Mouse (Mus musculus) hindlimb bud, embryonic 11.5 days (tissue): ENCODE results near the gene Evl.
"Not testable (repeated sequence)": the region's sequence is repeated elsewhere in the genome, so short reads cannot be mapped to it uniquely, and the experiment has no call there.

Experiments
- DNase-seq: peaks from one replicate; pipeline ENCODE4 v3.0.0-alpha.2; 2012; ENCODE audit warnings: low read depth, low spot score; ENCODE audit errors: extremely low spot score

Evl gene

DNA sequence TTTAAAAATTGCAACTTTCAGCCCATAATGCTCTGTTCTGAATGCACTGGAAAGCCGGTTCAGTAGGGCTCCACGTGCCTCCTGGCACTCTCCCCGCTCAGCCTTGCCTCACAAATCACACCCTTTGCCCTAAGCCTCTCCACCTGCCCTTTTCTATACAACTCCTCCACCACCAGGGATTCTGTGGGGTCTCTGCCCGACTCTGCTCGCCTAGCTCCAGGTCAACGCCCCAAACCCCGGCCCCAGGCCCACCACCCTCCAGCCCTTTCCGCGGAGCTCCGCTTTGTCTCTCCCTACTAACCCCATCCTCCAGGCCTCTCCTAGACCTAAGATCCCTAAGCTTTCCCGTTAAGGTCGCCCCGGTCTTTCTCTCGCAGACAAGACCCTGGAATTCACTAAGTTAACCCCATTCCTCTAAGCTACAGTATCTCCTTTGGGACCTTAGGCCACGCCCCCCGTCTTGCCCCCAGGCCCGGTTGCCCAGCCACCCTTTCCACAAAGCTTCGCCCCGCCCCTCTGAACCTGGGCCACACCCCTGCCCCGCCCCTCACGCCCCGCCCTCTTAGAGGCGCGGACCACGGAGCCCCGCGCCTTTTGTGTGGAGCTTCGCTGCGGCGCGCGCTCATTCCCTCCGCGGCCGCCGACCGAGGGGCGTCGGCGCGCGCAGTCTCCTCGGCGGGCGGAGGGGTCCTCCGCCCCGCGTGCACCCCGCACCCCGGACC, at the start of gene Evl:
Gene Evl, plus strand, starts transcription at position 601 of the 722 bp plus-strand sequence.
- DNase-seq = peak; percentile 68

GRCm38 (mm10) chr12:108505846-108506245, 48.7 kb upstream of the Evl start:
- DNase-seq = no peak

DNA sequence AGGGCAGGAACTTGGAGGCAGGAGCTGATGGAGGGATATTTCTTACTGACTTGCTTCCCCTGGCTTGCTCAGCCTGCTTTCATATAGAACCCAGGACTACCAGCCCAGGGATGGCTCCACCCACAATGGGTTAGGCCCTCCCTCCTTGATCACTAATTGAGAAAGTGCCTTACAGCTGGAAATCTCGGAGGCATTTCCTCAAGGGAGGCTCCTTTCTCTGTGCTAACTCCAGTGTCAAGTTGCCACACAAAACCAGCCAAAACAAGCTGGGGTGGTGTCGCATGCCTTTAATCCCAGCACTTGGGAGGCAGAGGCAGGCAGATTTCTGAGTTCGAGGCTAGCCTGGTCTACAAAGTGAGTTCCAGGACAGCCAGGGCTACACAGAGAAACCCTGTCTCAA, 47.5 kb upstream of the Evl start:
- not testable (repeated sequence) for DNase-seq

GRCm38 (mm10) chr12:108510571-108510970, 43.9 kb upstream of the Evl start:
- DNase-seq = no peak

DNA sequence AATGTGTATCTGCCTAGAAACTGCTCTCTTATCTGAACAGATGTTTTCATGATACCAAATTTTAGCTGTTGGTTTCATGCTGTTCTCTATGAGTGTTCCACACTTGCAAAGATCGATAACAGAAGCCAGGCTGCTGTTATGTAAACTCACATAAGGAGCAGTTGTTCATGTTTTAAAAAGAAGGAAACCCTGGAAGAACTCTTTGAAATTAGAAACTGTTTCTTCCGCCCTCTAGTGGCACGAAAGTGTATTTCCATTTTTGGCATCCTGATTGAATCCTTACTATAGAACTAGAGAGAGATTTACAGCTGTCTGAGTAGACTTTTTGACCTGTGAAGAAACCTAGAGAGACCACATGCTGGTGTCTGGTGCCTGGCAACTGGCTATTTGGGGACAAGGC, 43.5 kb upstream of the Evl start:
- peak; percentile 52 for DNase-seq

DNA sequence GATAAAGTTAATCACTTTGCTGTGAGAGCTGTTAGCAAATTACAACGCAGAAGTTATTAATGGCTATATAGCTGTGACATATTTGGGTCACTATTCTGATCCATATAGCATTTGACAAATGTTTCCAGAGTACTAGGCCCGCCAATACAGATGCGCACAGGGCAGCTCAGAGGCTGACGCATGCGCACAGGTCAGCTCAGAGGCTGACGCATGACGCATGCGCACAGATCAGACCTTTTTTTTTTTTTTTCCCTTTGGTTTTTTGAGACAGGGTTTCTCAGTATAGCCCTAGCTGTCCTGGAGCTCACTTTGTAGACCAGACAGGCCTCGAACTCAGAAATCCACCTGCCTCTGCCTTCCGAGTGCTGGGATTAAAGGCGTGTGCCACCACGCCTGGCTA, 39.1 kb upstream of the Evl start:
- no peak for DNase-seq

DNA sequence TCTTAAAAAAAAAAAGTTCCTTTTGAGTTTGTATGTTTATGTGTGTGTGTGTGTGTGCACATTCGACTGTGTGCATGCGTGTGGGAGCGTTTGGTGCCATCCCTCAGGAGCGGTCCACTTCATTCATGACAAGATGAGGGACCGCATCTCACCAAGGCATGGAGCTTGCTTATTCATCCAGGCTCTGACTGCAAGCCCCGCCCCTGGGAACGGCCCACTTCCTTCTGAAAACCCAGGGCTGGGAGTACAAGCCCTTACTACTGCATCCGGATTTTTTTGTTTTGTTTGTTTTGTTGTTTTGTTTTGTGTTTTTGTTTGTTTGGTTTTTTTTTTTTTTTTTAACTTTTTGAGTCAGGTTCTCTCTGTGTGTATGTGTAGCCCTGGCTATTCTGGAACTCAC, 35.1 kb upstream of the Evl start:
- DNase-seq = no peak

- DNase-seq = no peak
Observed at GRCm38 (mm10) chr12:108529214-108529613, 25.3 kb upstream of the Evl start.

- DNase-seq = no peak
Observed at GRCm38 (mm10) chr12:108534484-108534883, 20.0 kb upstream of the Evl start.

DNA sequence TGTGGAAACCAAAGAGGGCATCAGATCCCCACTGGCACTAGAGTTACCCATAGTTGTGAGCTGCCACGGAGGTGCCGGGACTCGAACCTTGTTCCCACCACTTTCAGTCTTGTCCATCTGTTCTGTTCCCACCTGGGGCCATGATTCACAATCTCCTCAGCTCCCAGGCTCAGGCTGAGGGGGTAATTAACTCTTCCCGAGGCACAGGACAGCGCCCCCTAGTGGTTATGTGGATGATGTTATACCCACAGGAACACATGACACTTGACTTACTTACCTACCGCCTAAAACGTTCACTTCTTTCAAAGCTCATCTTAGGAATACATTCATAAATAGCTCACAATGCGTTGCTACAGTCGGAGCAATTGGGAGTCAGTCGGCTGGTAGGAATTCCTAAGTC, 18.1 kb upstream of the Evl start:
- DNase-seq = no peak

- no peak for DNase-seq
Observed at GRCm38 (mm10) chr12:108541088-108541487, 13.4 kb upstream of the Evl start.

GRCm38 (mm10) chr12:108546508-108547153, 7.9 kb upstream of the Evl start:
- DNase-seq = no peak

DNA sequence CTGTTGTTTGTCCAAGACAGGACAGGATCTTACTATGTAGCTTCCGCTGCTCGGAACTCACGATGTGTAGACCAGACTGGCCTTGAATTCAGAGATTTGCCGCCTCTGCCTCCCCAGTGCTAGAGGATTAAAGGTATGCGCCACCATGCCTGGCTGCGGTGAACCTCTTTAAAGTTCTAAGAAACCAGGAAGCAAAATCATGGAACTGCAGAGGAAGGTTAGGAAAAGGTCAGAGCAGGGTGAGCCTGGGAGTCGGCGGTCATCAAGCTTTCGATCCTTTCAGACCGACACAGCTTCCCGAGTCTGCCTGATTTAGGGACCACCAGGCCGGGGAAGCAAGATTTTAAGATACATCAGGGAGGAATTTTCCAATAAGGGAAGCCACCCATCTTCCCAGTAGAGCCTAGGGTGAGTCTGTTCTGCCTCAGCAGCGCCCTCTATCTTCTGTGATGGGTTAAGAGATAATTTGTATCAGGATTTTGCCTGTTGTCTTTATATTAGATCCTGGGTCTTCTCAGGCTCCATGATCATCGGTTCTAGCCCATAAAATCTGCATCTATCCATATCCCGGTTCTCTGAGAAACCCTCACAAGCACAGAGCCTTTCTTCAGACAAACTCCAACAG, 7.2 kb upstream of the Evl start:
- no peak for DNase-seq

- no peak for DNase-seq
Observed at GRCm38 (mm10) chr12:108551731-108552130, 2.8 kb upstream of the Evl start.

GRCm38 (mm10) chr12:108553079-108553478, 1.4 kb upstream of the Evl start:
- no peak for DNase-seq

GRCm38 (mm10) chr12:108554861-108555556, 489 bp downstream of the Evl start:
- DNase-seq = no peak

DNA sequence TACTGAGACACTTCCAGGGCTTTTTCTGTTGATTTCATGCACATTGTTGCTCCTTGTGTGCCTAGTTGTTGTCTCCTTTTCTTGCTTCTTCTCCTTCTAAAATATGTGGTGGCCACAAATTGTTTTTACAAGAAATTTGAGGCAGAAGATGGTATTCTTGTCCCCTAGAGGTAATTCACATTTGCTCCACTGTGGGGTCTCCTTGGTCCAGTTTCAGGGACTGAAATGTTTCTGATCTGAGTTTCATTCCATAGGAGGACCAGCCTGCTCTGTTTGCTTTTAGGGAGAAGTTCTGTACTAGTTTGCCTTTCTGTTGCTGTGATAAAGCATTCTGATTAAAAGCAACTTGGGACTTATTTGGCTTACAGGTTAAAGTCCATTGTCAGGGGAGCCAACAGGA, 3.7 kb downstream of the Evl start:
- DNase-seq = no peak

DNA sequence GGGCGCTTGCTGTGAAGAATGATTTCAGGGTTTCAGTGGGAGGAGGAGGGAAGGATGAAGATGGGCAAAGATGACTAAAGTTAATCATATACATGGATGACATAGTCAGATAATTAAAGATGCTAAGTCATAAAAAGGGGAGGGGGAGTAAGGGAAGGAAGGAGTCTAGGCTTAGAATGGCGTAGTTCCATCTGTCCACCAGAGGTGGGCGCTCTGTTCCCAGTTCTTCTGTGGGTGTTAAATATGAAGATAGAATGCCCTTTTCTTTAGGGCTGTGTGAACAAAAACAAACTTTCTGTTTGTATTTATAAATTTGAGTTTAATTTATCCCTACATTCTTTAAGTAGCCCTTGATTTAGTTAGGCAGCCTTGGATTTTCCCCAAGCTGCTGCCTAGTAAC, 8.7 kb downstream of the Evl start:
- DNase-seq = no peak

- DNase-seq = no peak
Observed at GRCm38 (mm10) chr12:108564910-108565506, 10.5 kb downstream of the Evl start.

- no peak for DNase-seq
Observed at GRCm38 (mm10) chr12:108579156-108579871, 24.8 kb downstream of the Evl start.

DNA sequence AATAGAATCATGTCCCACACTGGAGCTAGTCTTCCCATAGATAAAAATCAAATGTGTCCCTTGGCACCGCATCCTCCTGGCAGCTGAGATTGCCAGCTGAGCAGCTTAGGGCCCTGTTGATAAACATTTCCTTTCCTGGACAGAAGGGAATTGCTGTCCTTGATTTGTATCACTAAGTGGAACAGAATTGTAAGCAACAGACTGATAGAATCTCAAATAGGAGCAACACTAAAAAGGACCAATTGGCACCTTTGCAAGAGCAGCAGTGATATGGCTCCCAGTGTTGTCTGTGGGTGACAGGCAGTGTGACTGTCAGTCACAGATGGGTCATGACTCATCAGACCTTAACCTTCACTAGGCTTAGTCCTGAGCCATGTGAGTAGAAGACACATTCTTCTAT, 29.3 kb downstream of the Evl start:
- no peak for DNase-seq
